In the genomic region with DNA sequence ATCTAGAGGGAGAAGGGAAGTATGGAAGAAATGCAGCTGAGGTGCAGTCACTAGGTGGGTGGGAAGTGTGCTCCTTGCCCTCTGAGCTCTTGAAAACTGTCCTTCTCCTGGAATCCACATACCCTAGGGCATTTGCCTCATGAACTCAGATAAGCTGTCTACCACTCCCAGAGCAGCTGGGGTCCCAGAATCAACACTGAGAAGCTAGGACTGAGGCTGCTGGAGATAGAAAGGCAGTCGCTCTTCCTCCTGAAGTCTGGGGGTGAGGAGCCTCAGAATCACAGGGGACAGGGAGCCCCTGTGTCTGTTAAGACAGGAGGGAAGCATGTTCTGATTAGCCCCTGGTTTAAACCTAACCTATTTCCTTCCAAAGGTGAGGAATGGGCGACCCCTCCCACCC, we compare ENCODE assay signal across 16 mouse cellular contexts. TPM values are rescaled to one million over a fixed set of nuclear protein-coding genes. Genes with fewer than 3 reads are reported as not detected.
A peak's percentile ranks its signal among the peaks of the same experiment; 100 is the strongest.
DNase-seq lines count a peak whose midpoint lies in the region; ATAC-seq and TF ChIP-seq lines count a peak whose summit lies in the region.
"Had no signal": no experiment of that assay in that cellular context is flagged by ENCODE, and none has a peak within 500 bp of the region (broad histone marks: within the 10 kb centered on the region; RNA-seq: fewer than 3 reads in every experiment).

No protein-coding gene starts in this region.

- WGBS in intestine, embryonic 14.5 days, result 77% methylated on average over 2 of the region's 2 CpGs
- 57% methylated on average over 2 of the region's 2 CpGs for WGBS in intestine, postnatal 0 days
- WGBS in liver, embryonic 13.5 days (ENCODE audit: insufficient replicate concordance), result 17% methylated on average over 2 of the region's 2 CpGs

- no peak overlapping the region for H3K4me3 ChIP-seq in intestine, embryonic 14.5 days (ENCODE audit: low read depth, low read length)
- no peak overlapping the region for H3K4me3 ChIP-seq in intestine, postnatal 0 days (ENCODE audit: low read depth, low read length)
- no peak overlapping the region for H3K4me3 ChIP-seq in liver, embryonic 13.5 days (replicated peaks)
- H3K4me3 ChIP-seq: forebrain, embryonic 15.5 days; hindbrain, embryonic 12.5 days had no signal

- H3K4me2 ChIP-seq in intestine, embryonic 14.5 days (ENCODE audit: low read length), result no peak overlapping the region
- no peak overlapping the region for H3K4me2 ChIP-seq in intestine, postnatal 0 days (replicated peaks; ENCODE audit: low read depth)
- no peak overlapping the region for H3K4me2 ChIP-seq in liver, embryonic 13.5 days
- H3K4me2 ChIP-seq: forebrain, embryonic 15.5 days; hindbrain, embryonic 12.5 days had no signal

- H3K9ac ChIP-seq in intestine, embryonic 14.5 days (ENCODE audit: low read length), result no peak overlapping the region
- no peak overlapping the region for H3K9ac ChIP-seq in intestine, postnatal 0 days (ENCODE audit: low read depth, low read length)
- peak overlapping the region; percentile 43; the same call in 1 of the 2 replicates for H3K9ac ChIP-seq in liver, embryonic 13.5 days
- H3K9ac ChIP-seq: forebrain, embryonic 15.5 days; hindbrain, embryonic 12.5 days had no signal

- H3K27ac ChIP-seq in intestine, embryonic 14.5 days (ENCODE audit: low read depth), result no peak overlapping the region
- no peak overlapping the region for H3K27ac ChIP-seq in intestine, postnatal 0 days (ENCODE audit: low read depth, low read length)
- peak overlapping the region; percentile 59; the same call in 1 of the 2 replicates for H3K27ac ChIP-seq in liver, embryonic 13.5 days
- H3K27ac ChIP-seq: forebrain, embryonic 15.5 days; hindbrain, embryonic 12.5 days had no signal

- peak; percentile 50 for DNase-seq in intestine, embryonic 14.5 days (ENCODE audit: low spot score)
- DNase-seq in ES-CJ7 (ENCODE audit: low read depth, low spot score) (peak; percentile 37), R1 (ENCODE audit: low read depth, low spot score) (peak; percentile 69), MN1 (ENCODE audit: low spot score) (no peak)
- no peak for DNase-seq in liver, embryonic 13.5 days
- DNase-seq in ovary, postnatal 14 days (ENCODE audit: low spot score), result no peak
- DNase-seq: adrenal gland, postnatal 14 days; kidney, adult 2 months; lung, postnatal 36 days had no signal

- H3K36me3 ChIP-seq in intestine, embryonic 14.5 days (ENCODE audit: control insufficient read depth, insufficient read depth, low read length), result no peaks in the 10 kb centered on the region; the same call in 1 of the 2 replicates
- peaks cover 3% of the 10 kb centered on the region; the same call in 1 of the 2 replicates for H3K36me3 ChIP-seq in intestine, postnatal 0 days (ENCODE audit: control insufficient read depth, insufficient read depth)
- H3K36me3 ChIP-seq in liver, embryonic 13.5 days, result peaks cover 54% of the 10 kb centered on the region
- H3K36me3 ChIP-seq: forebrain, embryonic 15.5 days; hindbrain, embryonic 12.5 days had no signal

- H3K27me3 ChIP-seq in intestine, embryonic 14.5 days (replicated peaks; ENCODE audit: control insufficient read depth, insufficient read depth, low read length), result no peaks in the 10 kb centered on the region
- H3K27me3 ChIP-seq in intestine, postnatal 0 days (replicated peaks; ENCODE audit: control insufficient read depth, insufficient read depth, low read length), result no peaks in the 10 kb centered on the region
- H3K27me3 ChIP-seq in liver, embryonic 13.5 days, result no peaks in the 10 kb centered on the region
- H3K27me3 ChIP-seq: forebrain, embryonic 15.5 days; hindbrain, embryonic 12.5 days had no signal

- ATAC-seq in intestine, embryonic 14.5 days (replicated peaks; ENCODE audit: low FRiP score, low TSS enrichment, low read depth), result no peak
- ATAC-seq in intestine, postnatal 0 days, result no peak
- peak; percentile 49 for ATAC-seq in liver, embryonic 13.5 days (ENCODE audit: low read depth)
- ATAC-seq: forebrain, embryonic 15.5 days; midbrain, embryonic 16.5 days had no signal

- H3K9me3 ChIP-seq in intestine, embryonic 14.5 days (ENCODE audit: control insufficient read depth, low read length), result no peaks in the 10 kb centered on the region
- H3K9me3 ChIP-seq in intestine, postnatal 0 days (ENCODE audit: control insufficient read depth), result no peaks in the 10 kb centered on the region
- H3K9me3 ChIP-seq in liver, embryonic 13.5 days (replicated peaks), result no peaks in the 10 kb centered on the region
- H3K9me3 ChIP-seq: forebrain, embryonic 15.5 days; hindbrain, embryonic 12.5 days had no signal

- TF ChIP-seq CTCF in intestine, postnatal 0 days (IDR thresholded peaks at IDR 0.05; ENCODE audit: low read depth), result no peak

- peaks cover 3% of the 10 kb centered on the region; the same call in 1 of the 2 replicates for H3K4me1 ChIP-seq in intestine, embryonic 14.5 days (replicated peaks; ENCODE audit: control insufficient read depth, insufficient read depth, low read length)
- H3K4me1 ChIP-seq in intestine, postnatal 0 days (replicated peaks; ENCODE audit: control insufficient read depth, insufficient read depth, low read length), result peaks cover 3% of the 10 kb centered on the region; the same call in 1 of the 2 replicates
- H3K4me1 ChIP-seq in liver, embryonic 13.5 days (replicated peaks), result peaks cover 51% of the 10 kb centered on the region
- H3K4me1 ChIP-seq: forebrain, embryonic 15.5 days; hindbrain, embryonic 12.5 days had no signal

RNA-seq across cellular contexts. Expression of a gene that starts 13.0 kb away (rescaled TPM):
- not detected in 2 replicates for polyA plus RNA-seq in intestine, embryonic 14.5 days (2014; fragmentation: Nextera tagmentation; extraction: Ambion mirVana)
- polyA plus RNA-seq in intestine, postnatal 0 days (2015; fragmentation: Nextera tagmentation; extraction: Ambion mirVana), result 0.48 and 0.88 TPM in 2 replicates
- 0.19 and 0.48 TPM in 2 replicates for polyA plus RNA-seq in liver, embryonic 13.5 days (2015; fragmentation: Nextera tagmentation; extraction: Ambion mirVana)
- polyA plus RNA-seq: embryonic facial prominence, embryonic 14.5 days; forebrain, embryonic 15.5 days; hindbrain, embryonic 12.5 days; limb, embryonic 11.5 days; midbrain, embryonic 16.5 days; neural tube, embryonic 11.5 days had no signal

RNA-seq across cellular contexts. Expression of a gene that starts 13.9 kb away (rescaled TPM):
- polyA plus RNA-seq in intestine, embryonic 14.5 days (2014; fragmentation: Nextera tagmentation; extraction: Ambion mirVana), result 27.1 and 28.9 TPM in 2 replicates
- polyA plus RNA-seq in intestine, postnatal 0 days (2015; fragmentation: Nextera tagmentation; extraction: Ambion mirVana), result 71.9 and 82.3 TPM in 2 replicates
- 82.9 and 85.7 TPM in 2 replicates for polyA plus RNA-seq in liver, embryonic 13.5 days (2015; fragmentation: Nextera tagmentation; extraction: Ambion mirVana)

RNA-seq across cellular contexts. Expression of a gene that starts 39.9 kb away (rescaled TPM):
- polyA plus RNA-seq in intestine, embryonic 14.5 days (2014; fragmentation: Nextera tagmentation; extraction: Ambion mirVana), result 3.8 and 5.1 TPM in 2 replicates
- 4.3 and 6.3 TPM in 2 replicates for polyA plus RNA-seq in intestine, postnatal 0 days (2015; fragmentation: Nextera tagmentation; extraction: Ambion mirVana)
- polyA plus RNA-seq in liver, embryonic 13.5 days (2015; fragmentation: Nextera tagmentation; extraction: Ambion mirVana), result 13.1 and 13.3 TPM in 2 replicates

RNA-seq across cellular contexts. Expression of a gene that starts 41.2 kb away (rescaled TPM):
- polyA plus RNA-seq in intestine, embryonic 14.5 days (2014; fragmentation: Nextera tagmentation; extraction: Ambion mirVana), result not detected in 2 replicates
- polyA plus RNA-seq in intestine, postnatal 0 days (2015; fragmentation: Nextera tagmentation; extraction: Ambion mirVana), result not detected in 2 replicates
- polyA plus RNA-seq in liver, embryonic 13.5 days (2015; fragmentation: Nextera tagmentation; extraction: Ambion mirVana), result not detected in 2 replicates
- polyA plus RNA-seq: embryonic facial prominence, embryonic 14.5 days; forebrain, embryonic 15.5 days; hindbrain, embryonic 12.5 days; kidney, adult 2 months; limb, embryonic 11.5 days; midbrain, embryonic 16.5 days; neural tube, embryonic 11.5 days had no signal

RNA-seq across cellular contexts. Expression of a gene that starts 43.9 kb away (rescaled TPM):
- polyA plus RNA-seq in intestine, embryonic 14.5 days (2014; fragmentation: Nextera tagmentation; extraction: Ambion mirVana), result 0.11 TPM in 1 of 2 replicates, not detected in the other
- not detected in 2 replicates for polyA plus RNA-seq in intestine, postnatal 0 days (2015; fragmentation: Nextera tagmentation; extraction: Ambion mirVana)
- 0.06 TPM in 1 of 2 replicates, not detected in the other for polyA plus RNA-seq in liver, embryonic 13.5 days (2015; fragmentation: Nextera tagmentation; extraction: Ambion mirVana)
- polyA plus RNA-seq: embryonic facial prominence, embryonic 14.5 days; forebrain, embryonic 15.5 days; hindbrain, embryonic 12.5 days; limb, embryonic 11.5 days; midbrain, embryonic 16.5 days; neural tube, embryonic 11.5 days had no signal

Comparison
In these comparisons a context has a peak if more than half of its experiments do, and no peak if none do; other contexts are left out.
1. DNase-seq: peak in intestine, embryonic 14.5 days (single experiment), ES-CJ7 (single experiment) and R1 (single experiment); none in liver, embryonic 13.5 days (single experiment), MN1 (single experiment) and ovary, postnatal 14 days (single experiment).